Mouse (Mus musculus) MEL (cell line): ENCODE measurements around the gene Atp8a2. TPM values are rescaled to one million over a fixed set of nuclear protein-coding genes. Genes with fewer than 3 reads are reported as not detected.

Source experiments
- DNase-seq: peaks from one replicate; pipeline ENCODE4 v3.0.0; 2011; ENCODE audit warnings: low read depth, low spot score
- H3K27ac ChIP-seq: 2 replicates; pipeline ENCODE4 v1.5.1; 2012; ENCODE audit warnings: low read depth, mild to moderate bottlenecking, control low read depth, low read length, moderate library complexity; ENCODE audit not compliant: control insufficient read depth
- H3K27me3 ChIP-seq, 2 experiments: fragments of 150-350 bp in 1 of 2; sonication (generic) in 1 of 2; 2 replicates each; pipeline ENCODE4 v1.6.1; 2012; ENCODE audit warnings: low read length in 2 of 2, mild to moderate bottlenecking in 2 of 2, improper control_type of control experiment in 1 of 2, moderate library complexity in 1 of 2; ENCODE audit not compliant: insufficient read depth in 2 of 2, control insufficient read depth in 1 of 2
- H3K36me3 ChIP-seq, 2 experiments: 2 replicates each; pipeline ENCODE4 v1.6.1; 2012 to 2014; ENCODE audit warnings: low read length in 2 of 2, improper control_type of control experiment in 1 of 2, inconsistent platforms in 1 of 2, mild to moderate bottlenecking in 1 of 2; ENCODE audit not compliant: insufficient read depth in 2 of 2, control insufficient read depth in 1 of 2
- H3K4me1 ChIP-seq, 2 experiments: fragments of 150-350 bp in 1 of 2; sonication (generic) in 1 of 2; 2 replicates each; pipeline ENCODE4 v1.6.1; 2012; ENCODE audit warnings: low read length in 2 of 2, improper control_type of control experiment in 1 of 2, mild to moderate bottlenecking in 1 of 2; ENCODE audit not compliant: insufficient read depth in 2 of 2, control insufficient read depth in 1 of 2
- H3K4me3 ChIP-seq, 2 experiments: fragments of 150-350 bp in 1 of 2; sonication (generic) in 1 of 2; 2 replicates each; pipeline ENCODE4 v1.5.1; 2012; ENCODE audit warnings: low read depth in 2 of 2, low read length in 2 of 2, mild to moderate bottlenecking in 2 of 2, moderate library complexity in 2 of 2, control low read depth in 1 of 2, improper control_type of control experiment in 1 of 2; ENCODE audit not compliant: control insufficient read depth in 1 of 2, insufficient read depth in 1 of 2
- H3K79me2 ChIP-seq: 2 replicates; pipeline ENCODE4 v1.6.1; 2012; ENCODE audit warnings: mild to moderate bottlenecking, low read length, moderate library complexity; ENCODE audit not compliant: control insufficient read depth, poor library complexity, insufficient read depth
- H3K9ac ChIP-seq: 2 replicates; pipeline ENCODE4 v1.6.1; 2012; ENCODE audit warnings: low read depth, mild to moderate bottlenecking, control low read depth, low read length, moderate library complexity; ENCODE audit not compliant: control insufficient read depth, poor library complexity, severe bottlenecking
- H3K9me3 ChIP-seq: fragments of 150-350 bp; sonication (generic); replicated peaks from 2 replicates; pipeline ENCODE4 v1.6.1; 2012; ENCODE audit warnings: mild to moderate bottlenecking, low read length, improper control_type of control experiment, moderate library complexity; ENCODE audit not compliant: insufficient read depth
- BHLHE40 ChIP-seq: IDR thresholded peaks from 2 replicates; pipeline ENCODE4 v1.6.1; 2012; ENCODE audit warnings: low read depth, mild to moderate bottlenecking, inconsistent platforms, low read length, improper control_type of control experiment, borderline replicate concordance
- CHD1 ChIP-seq: IDR thresholded peaks from 2 replicates; pipeline ENCODE4 v1.6.1; 2012; ENCODE audit warnings: low read depth, mild to moderate bottlenecking, inconsistent platforms, low read length, improper control_type of control experiment
- CTCF ChIP-seq, 3 experiments: IDR thresholded peaks in 2 of 3; conservative IDR thresholded peaks in 1 of 3; 2 replicates each; pipeline ENCODE4 v1.5.1; 2011 to 2012; ENCODE audit warnings: low read length in 3 of 3, low read depth in 2 of 3, mild to moderate bottlenecking in 2 of 3, improper control_type of control experiment in 1 of 3, inconsistent platforms in 1 of 3, mixed read lengths in 1 of 3, moderate library complexity in 1 of 3; ENCODE audit not compliant: control insufficient read depth in 1 of 3, insufficient read depth in 1 of 3, poor library complexity in 1 of 3, severe bottlenecking in 1 of 3
- ELF1 ChIP-seq: IDR thresholded peaks from 2 replicates; pipeline ENCODE4 v1.6.1; 2014; ENCODE audit warnings: low read depth, mild to moderate bottlenecking, inconsistent platforms, low read length, improper control_type of control experiment, moderate library complexity
- ETS1 ChIP-seq: IDR thresholded peaks from 2 replicates; pipeline ENCODE4 v1.6.1; 2012; ENCODE audit warnings: low read depth, mild to moderate bottlenecking, inconsistent platforms, low read length, improper control_type of control experiment, moderate library complexity
- GATA1 ChIP-seq: IDR thresholded peaks from 2 replicates; pipeline ENCODE4 v1.6.1; 2011; ENCODE audit warnings: low read depth, low read length, improper control_type of control experiment
- JUND ChIP-seq: IDR thresholded peaks from 2 replicates; pipeline ENCODE4 v1.6.1; 2011; ENCODE audit warnings: low read depth, mild to moderate bottlenecking, improper control_type of control experiment, low read length
- KAT2A ChIP-seq: conservative IDR thresholded peaks from 2 replicates; pipeline ENCODE4 v1.6.1; 2012; ENCODE audit warnings: low read depth, low read length, improper control_type of control experiment, inconsistent platforms
- MAFK ChIP-seq: IDR thresholded peaks from 2 replicates; pipeline ENCODE4 v1.6.1; 2011; ENCODE audit warnings: low read depth, mild to moderate bottlenecking, low read length, improper control_type of control experiment, borderline replicate concordance
- MAX ChIP-seq: IDR thresholded peaks from 2 replicates; pipeline ENCODE4 v1.6.1; 2011; ENCODE audit warnings: low read length, improper control_type of control experiment
- MAZ ChIP-seq: IDR thresholded peaks from 2 replicates; pipeline ENCODE4 v1.6.1; 2012; ENCODE audit warnings: low read depth, mild to moderate bottlenecking, inconsistent platforms, low read length, improper control_type of control experiment
- MYC ChIP-seq: IDR thresholded peaks from 2 replicates; pipeline ENCODE4 v1.6.1; 2011; ENCODE audit warnings: low read depth, mild to moderate bottlenecking, low read length, improper control_type of control experiment, moderate library complexity
- NELFE ChIP-seq: IDR thresholded peaks from 2 replicates; pipeline ENCODE4 v1.6.1; 2011; ENCODE audit warnings: low read depth, low read length, improper control_type of control experiment
- NRF1 ChIP-seq: IDR thresholded peaks from 2 replicates; pipeline ENCODE4 v1.6.1; 2014; ENCODE audit warnings: low read depth, mild to moderate bottlenecking, inconsistent platforms, low read length, improper control_type of control experiment, moderate library complexity; ENCODE audit not compliant: poor library complexity, insufficient read depth, severe bottlenecking
- POLR2A ChIP-seq, 2 experiments: IDR thresholded peaks; 2 replicates each; pipeline ENCODE4 v1.6.1; 2011 to 2012; ENCODE audit warnings: low read length in 2 of 2, mild to moderate bottlenecking in 2 of 2, control low read depth in 1 of 2, improper control_type of control experiment in 1 of 2, low read depth in 1 of 2, moderate library complexity in 1 of 2; ENCODE audit not compliant: control insufficient read depth in 1 of 2, insufficient read depth in 1 of 2, poor library complexity in 1 of 2
- POLR2AphosphoS2 ChIP-seq: IDR thresholded peaks from 2 replicates; pipeline ENCODE4 v1.6.1; 2011; ENCODE audit warnings: low read length, improper control_type of control experiment
- POLR2AphosphoS5 ChIP-seq: IDR thresholded peaks from 2 replicates; pipeline ENCODE4 v1.6.1; 2012; ENCODE audit warnings: low read depth, borderline replicate concordance, mild to moderate bottlenecking, inconsistent platforms, low read length, moderate library complexity, mixed read lengths
- RAD21 ChIP-seq: IDR thresholded peaks from 2 replicates; pipeline ENCODE4 v1.6.1; 2011; ENCODE audit warnings: mild to moderate bottlenecking, low read depth, low read length, improper control_type of control experiment
- RCOR1 ChIP-seq: IDR thresholded peaks from 2 replicates; pipeline ENCODE4 v1.6.1; 2012; ENCODE audit warnings: low read depth, mild to moderate bottlenecking, inconsistent platforms, low read length, improper control_type of control experiment
- SIN3A ChIP-seq: IDR thresholded peaks from 2 replicates; pipeline ENCODE4 v1.6.1; 2012; ENCODE audit warnings: low read length, improper control_type of control experiment, inconsistent platforms
- TAL1 ChIP-seq: IDR thresholded peaks from 2 replicates; pipeline ENCODE4 v1.6.1; 2012; ENCODE audit warnings: mild to moderate bottlenecking, inconsistent platforms, low read length, moderate library complexity, mixed read lengths
- TBP ChIP-seq: IDR thresholded peaks from 2 replicates; pipeline ENCODE4 v1.8.0; 2011; ENCODE audit warnings: low read depth, low read length, improper control_type of control experiment
- TCF12 ChIP-seq: IDR thresholded peaks from 2 replicates; pipeline ENCODE4 v1.6.1; 2014; ENCODE audit warnings: low read depth, mild to moderate bottlenecking, inconsistent platforms, low read length, improper control_type of control experiment, moderate library complexity
- USF1 ChIP-seq: IDR thresholded peaks from 2 replicates; pipeline ENCODE4 v1.6.1; 2014; ENCODE audit warnings: low read depth, mild to moderate bottlenecking, inconsistent platforms, low read length, improper control_type of control experiment, moderate library complexity
- ZMIZ1 ChIP-seq: IDR thresholded peaks from 2 replicates; pipeline ENCODE4 v1.6.1; 2012; ENCODE audit warnings: low read depth, mild to moderate bottlenecking, inconsistent platforms, low read length, improper control_type of control experiment, moderate library complexity
- ZNF384 ChIP-seq: IDR thresholded peaks from 2 replicates; pipeline ENCODE4 v1.6.1; 2012; ENCODE audit warnings: low read depth, mild to moderate bottlenecking, inconsistent platforms, low read length, improper control_type of control experiment
- polyA plus RNA-seq, 2 experiments: library from polyadenylated mRNA; stranded (reverse) in 1 of 2; unstranded in 1 of 2; fragments of >175 nt in 1 of 2; fragments of >200 nt in 1 of 2; gene quantifications; 2 replicates each; pipeline versions ENCODE4 v1.2.1 to v1.2.4; 2012; ENCODE audit warnings: low replicate concordance in 2 of 2, low read depth in 1 of 2; ENCODE audit not compliant: insufficient read length in 2 of 2, insufficient read depth in 1 of 2, missing spikeins in 1 of 2
- total RNA-seq: library from RNA; depleted of rRNA; stranded (reverse); fragments of 300-350 nt; gene quantifications from 2 replicates; pipeline ENCODE4 v1.2.3, GENCODE M21; 2012

The Atp8a2 gene
- total and polyA plus RNA-seq, 3 experiments, result 0.29 to 0.39 TPM; not detected in 1

DNA sequence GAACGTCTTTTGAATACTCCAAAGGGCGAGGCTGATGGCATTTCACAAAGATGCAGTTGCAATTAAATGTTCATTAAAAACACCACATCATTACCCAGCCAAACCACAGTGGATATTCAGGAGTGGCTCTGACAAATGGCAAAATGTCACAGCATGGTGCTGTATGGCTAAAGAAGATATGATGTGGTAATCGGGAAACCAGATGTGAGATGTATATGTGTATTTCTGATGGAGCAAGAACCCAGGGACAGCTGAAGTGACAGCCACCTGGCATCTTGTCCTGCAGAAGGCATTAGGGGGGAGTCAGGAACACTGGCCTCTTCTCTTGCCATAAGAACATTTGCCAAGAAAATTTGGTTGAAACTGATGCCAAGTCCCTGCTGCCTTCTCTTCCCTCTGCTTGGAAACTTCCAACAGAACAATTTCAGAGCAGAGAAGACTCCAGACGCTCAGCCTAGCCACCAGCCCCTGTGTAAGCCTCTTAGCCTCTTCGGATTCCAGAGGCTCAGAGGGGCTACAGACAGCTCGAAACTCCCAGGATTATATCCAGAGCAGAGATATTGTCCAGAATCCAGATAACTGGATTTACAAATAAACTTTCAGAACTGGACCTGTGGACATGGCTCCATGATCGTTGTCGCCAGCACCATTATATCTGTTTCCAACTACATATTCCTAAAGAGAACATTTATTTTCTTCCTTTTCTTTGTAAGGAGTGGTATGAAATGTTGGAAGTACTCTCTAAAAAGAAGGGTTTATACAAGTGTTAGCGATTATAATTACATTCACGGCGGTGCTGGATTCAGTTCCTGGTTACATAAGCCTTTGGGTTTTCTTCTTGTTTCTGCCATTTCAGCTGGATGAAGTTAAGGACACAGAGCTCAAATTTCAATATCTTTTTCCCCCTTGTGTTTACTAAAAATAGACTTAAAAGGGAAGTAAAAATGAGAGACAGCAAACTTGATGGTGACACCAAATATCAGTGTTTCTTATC is 413.3 kb downstream of the Atp8a2 start:
- Histone ChIP-seq H3K27me3 (no peaks in the 10 kb centered on the region), H3K27ac (no peak overlapping the region), H3K4me1 (no peaks in the 10 kb centered on the region), H3K9ac (no peak overlapping the region), H3K4me3 (no peak overlapping the region), H3K9me3 (no peaks in the 10 kb centered on the region), H3K36me3 (no peaks in the 10 kb centered on the region), H3K79me2 (no peaks in the 10 kb centered on the region)
- DNase-seq, result no peak
- TF ChIP-seq CHD1 (no peak), RCOR1 (no peak), POLR2AphosphoS2 (no peak), ZMIZ1 (no peak), MAZ (no peak), POLR2A (IDR thresholded peaks at IDR 0.05; ENCODE audit: control insufficient read depth in 1 of 2, insufficient read depth in 1 of 2, low read depth in 1 of 2, low read length in 2 of 2, poor library complexity in 1 of 2) (no peak), MYC (no peak), ETS1 (no peak), CTCF (IDR thresholded peaks at IDR 0.05 in 2 of 3, conservative IDR thresholded peaks at IDR 0.05 in 1 of 3; ENCODE audit: control insufficient read depth in 1 of 3, insufficient read depth in 1 of 3, low read depth in 2 of 3, low read length in 3 of 3, poor library complexity in 1 of 3, severe bottlenecking in 1 of 3) (no peak), NRF1 (no peak), ELF1 (no peak), NELFE (no peak), TAL1 (no peak), JUND (no peak), TBP (no peak), USF1 (no peak), MAX (no peak), GATA1 (no peak)
- TF ChIP-seq, all 39 proteins: peak for 0

GRCm38 (mm10) chr14:59780391-59780790 is 416.6 kb downstream of the Atp8a2 start:
- Histone ChIP-seq H3K4me3 (no peak overlapping the region), H3K27ac (no peak overlapping the region), H3K79me2 (no peaks in the 10 kb centered on the region), H3K36me3 (no peaks in the 10 kb centered on the region), H3K9ac (no peak overlapping the region), H3K9me3 (no peaks in the 10 kb centered on the region), H3K4me1 (no peaks in the 10 kb centered on the region), H3K27me3 (no peaks in the 10 kb centered on the region)
- TF ChIP-seq ZNF384 (no peak), TCF12 (no peak), RAD21 (no peak), CTCF (IDR thresholded peaks at IDR 0.05 in 2 of 3, conservative IDR thresholded peaks at IDR 0.05 in 1 of 3; ENCODE audit: control insufficient read depth in 1 of 3, insufficient read depth in 1 of 3, low read depth in 2 of 3, low read length in 3 of 3, poor library complexity in 1 of 3, severe bottlenecking in 1 of 3) (no peak), KAT2A (no peak), BHLHE40 (no peak), POLR2AphosphoS5 (no peak), SIN3A (no peak), MAZ (no peak), NRF1 (no peak), MAFK (no peak)
- no peak for DNase-seq
